Mouse (Mus musculus): Measurements from ENCODE around the gene Mpzl1. TPM values are rescaled to one million over a fixed set of nuclear protein-coding genes. Genes with fewer than 3 reads are reported as not detected.
A peak's percentile ranks its signal among the peaks of the same experiment; 100 is the strongest.

Gene Mpzl1
- total RNA-seq, 2 experiments from 2014 or later, result 22.7 to 27.6 TPM

DNA sequence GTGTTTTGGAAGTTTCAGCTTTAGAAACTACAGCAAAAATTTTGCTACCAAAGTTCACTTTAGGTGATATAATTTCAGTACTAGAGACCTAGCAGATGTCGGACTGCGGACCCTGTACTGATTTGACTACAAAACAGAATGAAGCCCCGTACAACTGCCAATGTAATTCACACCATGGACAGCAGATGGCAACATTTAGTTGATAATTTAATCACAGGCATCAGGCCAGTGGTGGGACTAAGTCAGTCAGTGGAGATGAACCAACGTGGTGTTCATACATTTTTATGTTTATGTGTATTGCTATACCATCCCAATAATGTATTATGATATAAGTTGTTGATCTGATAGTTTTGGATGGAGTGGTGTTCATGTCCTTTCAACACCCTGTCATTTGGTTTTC, 26.4 kb upstream of the Mpzl1 start:
- peak; percentile 57 to 77 for DNase-seq (ENCODE audit: low spot score in 2 of 2)

DNA sequence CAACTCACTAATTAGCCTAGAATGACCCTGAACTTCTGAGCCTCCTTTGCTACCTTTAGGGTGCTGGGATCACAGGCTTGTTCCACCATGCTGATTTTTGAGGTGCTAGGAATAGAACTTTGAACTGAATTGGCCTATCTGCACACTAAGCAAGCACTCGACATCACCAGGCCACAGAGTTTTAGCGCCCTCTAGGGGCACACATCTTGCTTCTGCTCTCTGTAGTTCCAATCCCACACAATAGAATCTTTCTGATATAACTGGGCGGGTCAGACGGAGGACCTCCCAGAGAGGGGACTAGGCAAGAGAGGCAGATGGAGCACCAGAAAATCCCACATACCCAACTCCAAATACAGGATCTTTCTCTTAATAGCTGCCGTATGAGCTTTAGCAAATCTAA, 24.3 kb upstream of the Mpzl1 start:
- peak; percentile 77 to 79 for DNase-seq (ENCODE audit: low spot score in 2 of 2)

DNA sequence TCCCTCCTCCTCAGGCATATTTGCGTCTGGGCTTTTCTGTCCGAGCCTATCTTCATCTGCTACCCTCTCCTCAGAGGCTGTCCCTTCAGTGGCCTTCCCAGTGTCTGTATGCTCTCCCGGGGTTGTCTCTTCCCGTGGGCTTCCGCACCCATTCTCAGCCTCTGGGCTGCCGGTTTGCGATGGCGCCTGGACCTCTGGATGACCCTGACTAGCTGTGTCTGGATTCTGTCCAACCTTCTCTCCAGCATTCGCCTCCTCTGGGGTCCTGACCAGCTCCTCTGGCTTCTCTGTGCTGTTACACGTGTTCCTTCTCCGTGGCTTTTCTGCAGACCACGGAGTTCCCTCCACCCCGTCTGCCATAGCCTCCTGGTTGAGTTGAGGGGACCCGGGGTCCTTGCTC, 21.1 kb upstream of the Mpzl1 start:
- DNase-seq (ENCODE audit: low spot score in 2 of 2), result no peak

DNA sequence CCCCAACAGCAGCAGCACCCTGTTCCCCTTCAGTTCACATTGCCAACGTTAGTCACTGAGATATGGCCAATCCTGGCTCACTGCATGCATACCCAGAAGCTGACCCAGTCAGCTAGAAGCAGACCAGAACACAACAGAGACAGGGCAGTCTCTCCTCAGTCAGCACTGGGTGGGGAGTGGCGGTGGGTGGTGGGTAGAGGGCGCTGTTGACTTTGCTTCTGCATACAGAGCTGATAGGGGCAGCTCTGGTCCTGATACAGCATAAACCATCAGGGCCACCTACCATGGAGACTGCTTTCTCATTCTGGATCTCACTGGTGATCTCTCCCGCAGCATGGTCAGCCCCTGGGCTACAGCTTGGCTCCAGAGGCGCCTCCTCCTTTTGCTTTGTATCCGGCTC, 20.7 kb upstream of the Mpzl1 start:
- no peak for DNase-seq (ENCODE audit: low spot score in 2 of 2)

DNA sequence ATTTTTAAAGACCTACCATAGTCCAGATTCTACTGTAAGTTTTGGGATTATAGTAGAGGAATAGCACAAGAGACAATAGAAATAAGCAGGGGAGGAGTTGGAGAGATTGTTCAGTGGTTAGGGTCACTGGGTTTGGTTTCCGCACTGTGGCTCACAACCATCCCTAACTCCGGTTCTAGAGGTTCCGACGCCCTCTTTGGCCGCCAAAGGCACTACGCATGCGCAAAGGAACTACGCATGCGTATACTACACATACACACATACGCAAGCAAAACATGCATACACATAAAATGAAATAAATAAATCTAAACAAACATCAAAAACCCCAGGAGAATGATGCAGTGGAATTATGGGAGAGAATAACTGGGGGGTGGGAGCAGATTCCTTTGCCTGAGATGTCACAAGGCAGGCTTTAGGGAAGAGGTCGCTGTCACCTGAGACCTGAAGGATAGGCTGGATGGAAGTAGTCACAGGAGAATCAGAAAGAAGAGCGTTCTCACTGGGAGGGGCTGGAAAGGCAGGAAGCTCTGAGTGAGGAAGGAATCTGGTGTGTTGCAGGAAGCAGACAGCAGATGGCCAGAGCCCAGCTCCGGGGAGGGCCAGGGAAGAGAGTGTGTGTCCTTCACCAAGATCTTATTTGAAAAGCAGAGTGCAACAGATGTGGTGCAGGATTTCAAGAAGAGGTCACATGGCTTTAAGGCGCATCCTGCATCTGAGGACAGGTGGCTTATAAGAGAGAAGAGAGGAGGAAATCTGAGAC, 19.0 kb upstream of the Mpzl1 start:
- no peak for DNase-seq (ENCODE audit: low spot score in 2 of 2)

DNA sequence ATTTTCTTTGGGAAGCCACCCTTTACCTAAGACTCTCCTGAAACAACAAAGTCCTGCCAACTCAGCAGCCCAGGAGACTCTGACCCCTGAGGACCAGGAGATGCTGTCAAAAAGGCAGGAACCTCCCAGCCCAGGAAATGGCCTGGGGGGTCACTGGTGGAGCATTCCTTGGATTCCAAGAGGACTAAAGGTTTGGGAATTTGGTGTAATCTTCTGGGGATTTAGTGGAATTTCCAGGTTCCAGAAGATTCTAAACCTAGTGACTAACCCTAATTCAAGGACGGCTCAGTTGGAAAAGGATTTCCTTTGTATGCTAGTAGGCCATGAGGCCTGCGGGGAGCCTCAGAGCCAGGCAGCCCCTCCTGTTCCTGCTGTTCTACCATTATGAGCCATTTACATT, 18.2 kb upstream of the Mpzl1 start:
- DNase-seq (ENCODE audit: low spot score in 2 of 2), result no peak

DNA sequence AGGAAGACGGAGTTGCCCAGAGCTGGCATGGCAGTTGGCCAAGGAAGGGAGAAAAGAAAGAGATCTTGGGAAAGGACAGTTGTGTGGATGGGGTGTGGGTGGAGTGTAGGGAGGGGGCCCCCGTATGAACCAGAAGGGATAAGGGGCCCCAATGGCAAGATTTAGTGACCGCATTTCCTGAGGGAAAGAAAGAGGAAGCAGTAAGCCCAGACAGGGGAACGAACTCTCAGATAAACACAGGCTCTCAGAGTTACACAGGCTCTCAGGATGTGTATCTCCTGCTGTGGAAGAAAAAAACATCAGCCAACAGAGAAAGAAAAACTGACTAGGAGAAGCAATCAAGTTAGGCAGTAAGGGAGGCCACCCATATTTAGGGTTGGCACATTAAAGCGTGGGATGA, 16.8 kb upstream of the Mpzl1 start:
- DNase-seq (ENCODE audit: low spot score in 2 of 2), result no peak

DNA sequence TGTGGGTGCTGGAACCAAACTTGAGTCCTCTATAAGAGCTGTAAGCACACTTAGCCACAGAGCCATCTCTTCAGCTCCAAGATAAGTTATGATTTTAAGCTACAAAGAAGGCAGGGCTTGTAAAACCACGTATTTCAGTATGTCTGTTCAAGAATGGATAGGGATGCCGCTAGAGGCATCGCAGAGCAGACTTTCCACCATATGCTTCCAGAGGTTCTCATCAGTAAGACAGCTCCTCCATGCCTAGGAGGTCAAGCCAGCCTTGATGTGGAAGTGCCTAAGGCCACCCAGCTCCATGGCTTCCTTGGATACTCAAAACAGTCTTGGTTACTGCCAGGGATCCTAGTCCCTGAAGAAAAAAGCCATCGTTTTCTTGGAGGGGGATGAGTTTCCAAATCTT, 10.8 kb upstream of the Mpzl1 start:
- no peak for DNase-seq (ENCODE audit: low spot score in 2 of 2)

DNA sequence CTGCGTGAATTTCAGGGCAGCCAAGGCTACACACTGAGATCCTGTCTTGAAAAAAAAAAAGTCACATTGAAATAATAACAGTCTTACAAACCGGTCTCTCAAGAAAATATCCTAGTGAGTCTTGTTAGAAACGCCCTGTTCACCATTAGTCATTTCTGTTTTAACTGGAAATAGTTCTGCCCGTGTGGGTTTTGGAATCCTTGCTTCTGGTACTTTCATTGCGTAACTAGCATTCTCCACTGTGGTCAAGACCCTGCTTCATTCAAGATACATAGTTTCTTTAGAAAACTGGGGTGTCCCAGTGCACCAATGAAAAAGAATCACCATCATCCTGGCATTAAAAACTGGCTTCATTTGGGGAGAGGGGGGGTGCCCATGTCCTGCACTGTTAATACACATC, 9.4 kb upstream of the Mpzl1 start:
- no peak for DNase-seq (ENCODE audit: low spot score in 2 of 2)

DNA sequence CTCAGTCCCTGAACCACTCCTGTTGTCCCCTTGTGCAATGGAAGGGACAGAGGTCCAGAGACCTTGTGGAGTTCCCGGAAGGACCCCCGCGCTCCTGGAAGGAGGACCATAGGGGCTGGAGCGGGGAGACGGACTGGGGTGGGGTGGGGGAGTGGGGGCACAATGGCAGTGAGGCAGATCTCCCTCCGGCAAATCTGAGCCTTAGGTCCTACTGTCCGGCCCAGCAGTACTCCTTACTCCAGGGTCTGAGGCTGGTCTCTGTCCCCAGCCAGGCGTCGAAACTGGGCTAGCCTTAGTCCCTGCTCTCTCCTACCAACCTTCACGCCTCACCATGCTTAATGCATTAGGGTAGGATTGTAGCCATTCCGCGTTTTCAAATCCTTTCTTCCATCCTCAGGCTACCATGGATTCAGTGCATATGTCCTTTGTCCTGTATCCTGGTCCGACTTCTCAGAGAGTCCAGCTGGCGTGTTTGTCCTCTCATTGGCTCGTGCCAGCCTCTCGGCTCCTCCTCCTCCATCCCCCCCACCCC, 8.5 kb upstream of the Mpzl1 start:
- peak; percentile 38 to 40 for DNase-seq (ENCODE audit: low spot score in 2 of 2)

DNA sequence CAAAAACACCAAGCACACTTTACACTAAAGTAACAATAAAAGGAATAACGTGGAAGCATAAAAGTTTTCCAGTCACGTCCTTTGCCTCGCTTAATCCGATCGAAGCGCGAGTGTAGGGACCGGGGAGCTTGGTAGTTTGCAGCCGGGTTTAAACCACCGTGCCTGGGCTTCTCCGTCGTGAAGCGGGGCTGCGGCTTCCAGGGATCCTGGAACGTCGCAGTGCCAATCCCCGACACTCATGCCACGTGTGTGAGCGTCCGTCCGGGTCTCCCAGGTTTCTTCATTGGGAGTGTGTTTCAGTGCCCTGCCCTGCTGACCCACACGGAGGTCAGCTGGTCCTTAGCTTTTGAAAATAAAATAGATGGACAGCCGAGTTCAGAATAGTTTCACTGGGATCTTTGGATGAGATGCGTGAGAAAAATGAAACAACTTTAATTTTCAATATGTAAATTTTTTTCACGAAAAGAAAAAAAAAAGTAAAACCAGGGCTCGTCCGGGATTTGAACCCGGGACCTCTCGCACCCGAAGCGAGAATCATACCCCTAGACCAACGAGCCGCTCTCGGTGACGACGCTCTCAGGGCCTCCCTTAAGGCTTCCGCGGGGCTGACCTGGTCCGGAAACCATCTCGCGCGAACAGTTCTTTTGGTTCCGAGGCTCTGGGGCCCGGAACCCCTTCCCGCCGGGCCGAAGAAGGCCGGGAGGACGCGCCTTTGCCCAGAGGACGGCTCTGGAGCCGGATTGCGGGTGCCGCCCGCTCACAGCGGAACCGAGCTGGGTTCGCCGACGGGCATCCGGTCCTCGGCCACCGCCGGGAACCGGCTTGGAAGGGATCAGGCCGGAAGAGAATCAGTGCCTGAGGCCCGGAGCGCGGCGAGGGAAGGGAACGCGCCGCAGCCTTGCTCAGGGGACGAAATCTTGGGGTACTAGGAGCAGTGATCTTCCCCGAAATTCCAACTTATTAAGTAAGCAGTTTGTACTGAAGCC, 7.7 kb upstream of the Mpzl1 start:
- DNase-seq (ENCODE audit: low spot score in 2 of 2), result peak; percentile 90

DNA sequence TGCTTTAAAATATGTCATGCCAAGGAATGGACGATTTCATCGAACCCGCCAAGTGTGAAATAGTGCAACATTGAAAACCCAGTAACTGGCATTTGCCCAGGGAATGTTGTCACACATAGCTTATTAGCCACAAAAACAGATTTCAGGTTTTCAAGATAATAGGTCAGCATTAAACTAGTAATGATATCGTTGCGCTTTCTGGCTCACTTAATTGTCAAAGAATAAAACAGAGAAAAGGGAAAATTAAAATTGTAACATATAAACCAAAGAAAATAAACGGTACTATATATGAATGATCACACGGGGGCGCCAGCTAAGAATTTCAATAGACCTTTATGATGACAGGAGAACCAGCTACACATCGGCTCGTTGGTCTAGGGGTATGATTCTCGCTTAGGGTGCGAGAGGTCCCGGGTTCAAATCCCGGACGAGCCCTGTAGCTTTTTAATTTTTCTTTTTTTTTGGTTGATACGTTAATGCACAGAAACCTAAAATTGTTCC, 7.0 kb upstream of the Mpzl1 start:
- peak; percentile 75 to 77 for DNase-seq (ENCODE audit: low spot score in 2 of 2)

DNA sequence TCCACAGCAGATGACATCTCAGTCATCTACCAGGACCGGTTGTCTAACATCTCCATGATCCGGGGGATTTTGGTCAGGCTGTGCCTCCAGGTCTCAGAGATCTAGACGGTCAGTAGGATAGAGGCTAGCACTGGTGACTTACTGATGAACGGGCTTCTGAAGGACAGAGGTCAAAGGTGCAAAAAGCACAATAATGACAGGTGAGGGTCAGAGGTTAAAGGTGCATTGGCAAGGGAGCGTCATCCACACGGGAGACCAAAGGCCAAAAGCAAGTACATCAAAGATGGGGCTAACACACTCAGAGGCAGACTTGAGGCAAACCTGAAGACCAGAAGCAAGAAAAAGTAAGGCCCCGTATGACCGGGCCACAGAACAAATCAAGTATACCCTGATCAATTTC, 2.0 kb upstream of the Mpzl1 start:
- no peak for DNase-seq (ENCODE audit: low spot score in 2 of 2)

DNA sequence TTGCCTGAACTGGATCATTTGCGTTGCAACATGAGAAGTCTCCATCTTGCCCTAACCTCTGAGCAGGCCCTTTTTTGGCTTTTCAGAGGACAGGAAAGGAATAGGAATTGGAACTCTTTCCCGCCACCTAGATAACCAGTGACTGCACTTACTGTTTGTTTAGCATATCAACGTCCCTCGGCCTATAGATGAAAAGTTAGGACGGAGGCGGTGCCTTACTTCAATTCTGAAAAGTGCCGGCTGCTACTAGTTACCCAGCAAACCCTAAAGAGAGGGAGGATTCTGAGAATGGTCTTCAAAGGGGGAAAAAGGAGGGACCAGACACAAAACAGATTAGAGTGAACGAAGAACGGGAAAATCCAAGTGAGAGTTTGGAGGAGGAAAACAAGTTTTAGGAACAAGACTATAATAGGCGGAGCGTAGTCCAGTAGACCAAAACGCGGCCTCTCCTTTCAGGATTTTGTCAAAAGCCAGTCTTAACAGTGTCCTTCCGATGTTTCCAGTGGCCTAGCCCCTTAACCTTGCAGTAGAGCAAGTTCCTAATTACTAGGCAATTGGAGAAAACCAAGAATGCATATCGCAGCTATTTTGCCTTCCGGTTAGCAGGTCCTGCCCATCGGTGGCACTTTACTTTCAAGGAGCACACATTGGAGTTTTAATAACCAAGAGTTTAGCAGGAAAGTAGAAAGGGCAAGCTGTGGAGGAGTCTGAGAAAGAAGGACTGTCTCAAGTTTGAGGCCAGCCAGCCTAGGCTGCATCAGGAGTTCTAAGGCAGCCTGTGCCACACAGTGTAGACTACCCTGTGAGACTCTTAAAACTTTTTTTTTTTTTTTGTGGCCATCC, 938 bp upstream of the Mpzl1 start:
- DNase-seq (ENCODE audit: low spot score in 2 of 2), result no peak

DNA sequence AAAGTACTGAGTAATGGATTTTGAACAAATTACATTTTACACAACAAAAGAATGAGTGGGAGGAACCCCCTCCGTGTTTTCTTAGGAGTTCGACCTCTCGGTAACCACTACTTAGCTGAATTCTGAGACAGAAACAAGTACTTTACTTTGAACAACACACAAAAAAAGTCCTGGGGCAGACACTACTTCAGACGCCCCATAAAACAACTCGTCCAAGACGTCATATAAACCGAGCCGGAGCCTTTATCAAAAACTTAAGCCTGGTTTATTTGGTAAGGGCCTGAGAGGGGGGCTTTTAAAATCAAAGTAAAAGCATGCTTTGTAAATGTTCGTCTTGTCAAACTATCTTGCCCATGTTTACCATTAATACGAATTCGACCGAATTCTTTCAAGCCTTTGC, 993 bp downstream of the Mpzl1 start:
- no peak for DNase-seq (ENCODE audit: low spot score in 2 of 2)

DNA sequence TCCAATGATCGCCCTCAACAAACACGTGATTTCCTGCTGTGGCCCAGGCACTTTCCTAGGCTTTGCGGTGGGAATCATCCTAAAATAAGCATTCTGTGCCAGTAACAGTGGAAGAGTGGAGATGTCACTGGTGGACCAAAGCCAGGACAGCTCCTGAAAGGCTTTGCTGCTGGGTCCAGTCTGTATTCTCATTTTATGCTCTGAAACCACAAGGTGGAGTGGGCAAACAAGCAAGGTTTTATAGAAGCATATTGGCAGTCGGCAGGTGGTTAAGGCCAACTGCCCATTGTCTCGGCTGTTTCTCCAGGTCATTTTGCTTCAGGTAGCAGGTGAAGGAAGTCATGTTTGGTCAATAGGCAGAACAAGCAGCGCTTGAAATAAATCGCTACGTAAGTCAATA, 3.2 kb downstream of the Mpzl1 start:
- no peak for DNase-seq (ENCODE audit: low spot score in 2 of 2)

DNA sequence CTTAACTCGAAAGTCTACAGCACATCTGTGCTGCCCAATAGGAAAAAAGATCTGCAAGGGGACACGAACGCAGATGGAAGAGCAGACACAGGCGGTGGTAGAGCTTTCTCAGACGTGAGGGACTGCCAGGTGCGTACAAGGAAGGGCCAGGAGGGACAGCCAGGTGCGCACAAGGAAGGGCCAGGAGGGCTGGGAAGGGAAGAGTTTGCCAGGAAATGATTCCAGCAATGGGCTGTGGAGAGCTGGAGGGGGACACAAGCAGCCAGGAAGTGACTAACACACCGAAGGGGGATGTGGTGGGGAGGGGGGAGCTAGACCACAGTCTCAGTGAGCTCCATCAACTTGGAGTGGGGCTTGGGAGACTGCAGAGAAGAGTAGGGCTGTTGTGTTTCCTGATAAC, 4.4 kb downstream of the Mpzl1 start:
- no peak for DNase-seq (ENCODE audit: low spot score in 2 of 2)

DNA sequence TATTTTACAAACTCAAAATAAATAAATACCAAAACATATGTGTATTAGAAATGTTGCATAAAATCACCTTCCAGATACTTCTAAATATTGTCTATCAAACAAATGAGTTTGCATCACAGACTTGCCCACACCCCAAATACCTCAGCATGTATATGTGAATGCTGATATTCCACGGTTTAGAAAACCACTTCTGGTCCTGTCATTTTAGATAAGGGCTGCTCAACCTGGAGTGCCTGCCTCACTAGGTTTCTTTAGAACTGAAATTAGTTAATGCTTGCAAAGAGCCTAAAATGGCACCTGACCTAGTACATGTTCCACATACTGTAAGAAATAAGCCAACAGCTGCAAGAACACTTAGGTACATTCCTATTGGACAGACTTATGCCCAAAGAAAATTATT, 5.7 kb downstream of the Mpzl1 start:
- no peak for DNase-seq (ENCODE audit: low spot score in 2 of 2)

DNA sequence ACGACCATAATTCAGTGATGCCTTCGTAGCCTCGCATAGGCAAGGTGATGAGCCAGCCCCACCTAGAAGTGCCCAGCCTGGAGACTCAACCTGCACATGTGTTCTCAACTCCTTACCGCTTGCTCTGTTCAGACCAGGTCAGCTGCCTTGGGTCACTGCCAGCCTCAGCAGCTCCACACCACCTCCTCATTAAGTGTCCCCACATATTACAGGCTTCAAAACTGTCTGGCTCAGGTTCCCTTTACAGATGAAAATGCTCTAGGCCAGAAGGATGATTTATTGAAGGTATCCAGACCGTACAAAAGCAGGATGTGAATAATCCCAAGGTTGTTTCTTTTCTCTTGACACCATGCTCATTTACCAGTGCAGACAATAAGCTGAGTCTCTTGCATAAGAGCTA, 8.4 kb downstream of the Mpzl1 start:
- DNase-seq (ENCODE audit: low spot score in 2 of 2), result no peak

DNA sequence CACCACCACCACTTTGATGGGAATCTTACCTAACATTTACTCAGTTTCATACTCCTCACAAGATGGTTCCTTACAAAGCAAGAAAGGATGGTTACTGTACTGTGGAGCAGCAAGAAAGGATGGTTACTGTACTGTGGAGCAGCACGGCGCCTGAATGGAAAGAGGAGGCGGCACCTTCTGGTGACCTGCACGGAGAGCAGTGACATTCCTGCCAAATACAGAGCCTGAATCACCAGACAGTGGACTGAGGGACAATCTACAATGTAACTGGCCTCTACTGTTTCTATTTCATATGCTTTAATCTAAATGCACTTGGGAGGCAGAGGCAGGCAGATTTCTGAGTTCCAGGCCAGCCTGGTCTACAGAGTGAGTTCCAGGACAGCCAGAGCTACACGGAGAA, 9.3 kb downstream of the Mpzl1 start:
- DNase-seq (ENCODE audit: low spot score in 2 of 2), result no peak

DNA sequence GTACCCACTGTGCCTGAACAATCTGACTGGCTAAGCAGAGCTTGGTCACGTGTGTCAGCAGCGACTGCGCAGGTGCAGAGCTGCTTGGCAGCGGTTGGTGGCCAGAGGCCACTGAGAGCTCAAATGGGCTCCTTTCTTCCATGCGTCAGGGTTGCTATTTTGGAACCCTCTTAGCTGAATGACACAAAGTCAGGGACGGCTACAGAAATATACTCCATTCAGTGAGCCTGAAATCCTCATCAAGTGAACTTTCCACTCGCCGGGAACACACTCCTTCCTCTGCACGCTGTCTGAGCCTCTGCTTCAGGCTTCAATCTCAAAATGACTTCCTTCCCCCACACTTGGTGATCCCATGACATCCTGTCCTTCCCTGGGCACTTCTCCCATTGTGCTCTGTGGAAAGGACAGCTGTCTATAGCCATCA, 16.1 kb downstream of the Mpzl1 start:
- peak in 1 of 2 experiments; percentile 42 for DNase-seq (ENCODE audit: low spot score in 2 of 2)
